Mouse (Mus musculus) urinary bladder, postnatal 10 days (tissue): Measurements from ENCODE around the gene 1110017D15Rik.
"Not testable (repeated sequence)": the region's sequence is repeated elsewhere in the genome, so short reads cannot be mapped to it uniquely, and the experiment has no call there.

ENCODE experiments used
- DNase-seq: peaks from one replicate; pipeline ENCODE4 v3.0.0; 2022; ENCODE audit warnings: low spot score

The 1110017D15Rik gene

DNA sequence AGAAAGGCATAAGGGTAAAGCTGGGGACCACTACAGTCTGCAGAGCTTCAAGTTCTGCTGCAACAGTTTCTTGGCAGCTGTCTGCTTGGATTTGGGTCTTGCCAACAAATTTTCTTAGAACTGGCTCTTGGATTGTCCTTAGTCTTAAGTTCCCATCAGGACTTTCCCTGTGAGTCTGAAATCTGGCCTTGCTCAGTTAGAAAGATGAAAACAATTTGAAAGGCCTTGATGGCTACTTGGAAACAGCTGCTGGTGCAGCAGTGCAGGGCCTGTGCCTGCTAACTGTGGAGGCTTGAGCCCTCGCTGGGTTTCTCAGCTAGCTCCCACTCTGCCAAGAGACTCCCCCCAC, 37.7 kb downstream of the 1110017D15Rik start:
- no peak for DNase-seq

DNA sequence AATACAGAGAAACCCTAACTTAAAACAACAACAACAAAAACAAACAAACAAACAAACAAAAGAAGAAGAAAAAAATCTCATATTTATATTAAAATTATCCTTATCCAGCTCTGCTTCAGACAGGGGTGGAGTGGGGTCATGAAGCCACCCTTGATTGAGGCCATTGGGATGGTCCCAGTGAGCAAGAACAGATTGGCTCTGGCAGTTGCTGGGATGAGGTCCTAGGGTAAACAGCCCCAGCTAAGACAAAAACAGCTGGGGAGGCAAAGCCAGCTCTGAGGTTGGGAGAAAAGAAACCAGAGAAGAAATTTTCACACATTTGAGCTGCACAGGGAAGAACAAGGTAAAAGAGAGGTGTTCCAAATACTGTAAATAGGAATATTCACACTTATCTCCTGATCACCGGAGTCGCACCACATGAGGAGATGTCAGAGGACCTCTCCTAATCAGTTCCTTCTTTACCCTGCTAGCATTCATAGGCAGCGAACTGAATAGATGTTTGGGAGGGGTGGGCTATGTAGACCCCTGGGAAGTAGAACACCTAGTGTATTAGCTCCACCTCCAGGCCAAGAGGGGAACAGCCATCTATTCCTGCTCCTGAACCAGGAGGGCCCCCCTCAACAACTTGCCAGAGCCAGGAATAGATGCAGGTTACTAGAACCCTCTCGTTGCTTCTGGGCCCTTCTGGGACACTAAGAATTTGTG, 38.2 kb downstream of the 1110017D15Rik start:
- no peak for DNase-seq

DNA sequence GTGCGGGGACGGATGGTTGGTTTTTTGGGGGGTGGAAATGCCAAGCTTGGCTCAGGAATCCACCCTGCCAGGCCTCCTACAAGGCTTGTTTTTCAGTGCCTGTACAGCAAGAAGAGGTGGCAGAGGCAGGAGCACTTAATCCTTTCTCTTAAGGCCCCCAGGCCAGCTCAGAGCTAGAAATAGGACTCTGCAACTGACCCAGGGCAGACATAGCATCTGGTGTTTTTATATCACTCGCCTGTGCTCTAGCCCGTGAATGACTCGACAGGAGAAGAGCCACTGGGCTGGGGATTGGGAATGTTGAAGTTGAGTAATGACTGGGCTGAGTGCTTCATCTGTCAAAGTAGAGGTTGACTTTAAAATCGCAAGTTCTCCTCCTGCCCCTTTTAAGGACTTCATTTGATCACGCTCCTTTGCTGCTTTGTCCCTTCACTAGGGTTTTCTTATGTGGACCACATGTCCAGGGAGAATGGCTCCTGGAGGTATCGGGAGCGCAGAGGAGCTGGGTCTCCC, 39.4 kb downstream of the 1110017D15Rik start:
- no peak for DNase-seq

DNA sequence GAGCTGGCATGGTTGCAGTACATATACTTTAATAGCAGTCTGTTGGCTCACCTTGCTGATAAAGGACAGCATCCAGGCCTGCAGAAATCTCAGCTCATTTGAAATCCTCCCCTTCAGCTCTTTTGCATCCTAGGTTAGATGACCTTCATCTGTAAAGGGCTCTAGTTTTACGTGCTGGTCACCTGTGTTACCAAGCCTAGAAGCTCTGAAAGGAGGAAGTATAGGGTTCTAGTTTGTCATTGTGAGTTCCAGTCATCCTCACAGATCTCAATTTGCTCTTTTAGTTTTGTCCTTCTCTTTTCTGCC, 45.8 kb downstream of the 1110017D15Rik start:
- no peak for DNase-seq

DNA sequence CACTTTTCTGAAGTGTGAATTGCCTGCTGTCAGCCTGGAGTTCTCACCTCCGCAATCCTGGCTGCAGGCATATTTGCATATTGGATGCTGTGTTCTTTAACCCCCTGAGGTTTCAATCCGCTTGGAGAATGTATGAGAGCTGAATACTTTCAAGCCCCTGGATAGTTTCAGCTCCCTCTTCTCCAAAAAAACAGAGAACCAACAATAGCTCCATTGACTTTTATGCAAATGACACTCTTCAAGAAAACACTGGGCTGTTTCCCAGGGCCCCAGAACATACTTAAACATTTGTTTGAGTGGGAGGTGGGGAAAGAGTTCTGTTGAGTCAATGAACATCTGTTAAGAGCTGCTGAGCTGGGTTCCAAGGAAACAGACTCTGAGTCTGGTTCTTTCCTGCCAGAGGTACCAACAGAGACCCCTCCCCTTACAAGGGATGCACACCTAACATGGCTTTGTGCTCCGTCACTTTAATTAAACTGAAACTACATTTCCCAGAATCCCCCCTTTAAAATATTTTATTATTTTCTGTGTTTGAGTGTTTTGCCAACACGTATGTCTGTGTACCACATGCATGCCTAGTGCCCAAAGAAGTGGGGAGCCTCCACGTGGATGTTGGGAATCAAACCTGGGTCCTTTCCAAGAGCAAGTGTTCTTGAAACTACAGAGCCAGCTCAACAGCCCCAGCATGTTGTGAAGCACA, 46.3 kb downstream of the 1110017D15Rik start:
- DNase-seq: no peak

DNA sequence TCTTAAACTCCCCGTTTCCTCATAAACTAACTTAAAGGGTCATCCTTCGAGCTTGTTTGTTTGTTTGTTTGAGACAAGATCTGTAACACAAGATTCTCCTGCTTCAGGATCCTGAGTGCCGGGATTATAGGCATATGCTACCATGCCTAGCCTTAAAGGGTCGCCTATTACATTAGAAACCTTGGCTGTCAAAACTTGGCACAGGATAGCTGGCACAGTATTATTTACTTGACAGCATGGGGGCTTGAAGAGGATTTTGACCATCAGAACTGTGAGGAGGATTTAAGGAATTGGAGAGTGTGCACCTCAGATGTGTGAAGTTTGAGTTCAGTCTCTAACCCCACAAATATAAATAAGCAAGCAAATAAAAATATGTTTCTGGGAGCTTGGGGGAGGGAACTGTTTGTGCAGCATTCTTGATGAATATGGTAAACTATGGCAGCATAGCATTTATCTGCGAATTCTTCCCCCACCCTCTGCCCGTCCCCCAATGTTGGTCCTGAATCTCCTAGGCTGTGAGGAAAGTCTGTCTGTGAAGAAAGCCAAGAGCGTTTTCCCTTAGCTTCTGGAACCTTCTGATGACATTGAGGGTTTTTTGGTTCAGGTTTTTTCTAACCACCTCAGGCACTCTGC, 47.0 kb downstream of the 1110017D15Rik start:
- no peak for DNase-seq

DNA sequence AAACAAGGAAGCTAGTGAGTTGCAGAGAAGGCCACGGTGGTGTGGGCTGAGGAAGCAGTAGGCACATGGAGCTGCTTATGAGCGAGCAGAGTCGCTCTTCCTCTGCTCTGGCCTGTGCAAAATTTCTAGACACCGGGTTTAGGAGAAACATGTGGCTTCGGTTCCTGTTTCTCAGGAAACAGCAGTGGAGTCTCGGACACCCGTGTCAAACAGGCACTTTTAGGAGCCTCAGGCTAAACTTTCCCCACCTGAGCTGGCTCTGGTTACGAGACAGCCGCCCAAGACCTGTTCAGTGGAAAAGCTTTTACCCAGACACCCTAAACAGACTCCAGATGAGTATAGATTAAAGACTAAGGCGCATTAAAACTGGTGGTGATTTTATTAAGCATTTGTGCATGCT, 47.9 kb downstream of the 1110017D15Rik start:
- no peak for DNase-seq

DNA sequence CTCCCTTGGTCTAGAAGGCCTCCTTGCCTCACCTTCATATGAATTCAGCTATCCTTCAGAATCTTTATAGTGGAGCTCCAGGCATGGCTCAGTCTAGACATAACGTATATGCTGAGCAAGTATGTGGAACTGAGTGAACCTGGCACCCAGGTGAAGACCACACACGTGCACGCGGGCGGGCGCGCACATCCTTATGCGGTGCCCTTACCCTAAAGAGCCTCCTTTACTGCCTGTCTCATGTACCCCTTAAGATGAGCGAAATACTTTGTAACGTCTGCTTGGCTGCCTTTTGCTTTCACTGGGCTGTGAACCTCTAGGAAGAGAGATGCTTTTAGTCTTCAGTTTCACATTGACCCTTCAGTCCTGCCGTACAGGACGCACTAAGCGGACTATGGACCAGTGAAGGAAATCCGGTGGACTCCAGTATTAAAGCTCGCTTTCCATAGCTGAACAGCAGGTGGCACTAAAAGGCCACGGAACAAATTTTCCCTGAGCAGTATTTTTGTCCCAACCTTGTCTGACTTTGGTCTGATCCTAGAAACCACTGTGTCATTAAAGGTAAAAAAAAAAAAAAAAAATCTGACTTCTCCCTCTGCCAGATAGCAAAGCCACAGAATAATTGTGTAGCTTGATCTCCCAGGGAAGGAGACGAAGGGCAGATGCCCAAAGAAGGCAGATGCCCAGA, 48.6 kb downstream of the 1110017D15Rik start:
- no peak for DNase-seq

DNA sequence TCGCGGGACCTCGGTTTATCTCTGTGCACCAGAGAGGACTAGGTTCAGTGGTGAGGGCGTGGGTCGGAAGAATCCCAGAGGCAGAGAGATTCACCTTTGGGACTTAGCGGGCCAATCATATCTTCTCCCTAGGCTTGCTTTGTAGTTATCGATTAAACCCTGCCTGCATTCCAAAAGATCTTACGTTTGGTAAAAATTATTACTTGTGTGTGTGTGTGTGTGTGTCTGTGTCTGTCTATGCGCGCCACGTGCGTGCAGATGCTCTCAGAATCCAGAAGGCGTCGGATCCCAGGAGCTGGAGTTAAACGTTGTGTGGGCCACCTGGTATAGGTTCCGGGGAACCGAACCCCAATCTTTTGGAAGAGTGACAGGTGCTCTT, 51.9 kb downstream of the 1110017D15Rik start:
- DNase-seq: no peak

DNA sequence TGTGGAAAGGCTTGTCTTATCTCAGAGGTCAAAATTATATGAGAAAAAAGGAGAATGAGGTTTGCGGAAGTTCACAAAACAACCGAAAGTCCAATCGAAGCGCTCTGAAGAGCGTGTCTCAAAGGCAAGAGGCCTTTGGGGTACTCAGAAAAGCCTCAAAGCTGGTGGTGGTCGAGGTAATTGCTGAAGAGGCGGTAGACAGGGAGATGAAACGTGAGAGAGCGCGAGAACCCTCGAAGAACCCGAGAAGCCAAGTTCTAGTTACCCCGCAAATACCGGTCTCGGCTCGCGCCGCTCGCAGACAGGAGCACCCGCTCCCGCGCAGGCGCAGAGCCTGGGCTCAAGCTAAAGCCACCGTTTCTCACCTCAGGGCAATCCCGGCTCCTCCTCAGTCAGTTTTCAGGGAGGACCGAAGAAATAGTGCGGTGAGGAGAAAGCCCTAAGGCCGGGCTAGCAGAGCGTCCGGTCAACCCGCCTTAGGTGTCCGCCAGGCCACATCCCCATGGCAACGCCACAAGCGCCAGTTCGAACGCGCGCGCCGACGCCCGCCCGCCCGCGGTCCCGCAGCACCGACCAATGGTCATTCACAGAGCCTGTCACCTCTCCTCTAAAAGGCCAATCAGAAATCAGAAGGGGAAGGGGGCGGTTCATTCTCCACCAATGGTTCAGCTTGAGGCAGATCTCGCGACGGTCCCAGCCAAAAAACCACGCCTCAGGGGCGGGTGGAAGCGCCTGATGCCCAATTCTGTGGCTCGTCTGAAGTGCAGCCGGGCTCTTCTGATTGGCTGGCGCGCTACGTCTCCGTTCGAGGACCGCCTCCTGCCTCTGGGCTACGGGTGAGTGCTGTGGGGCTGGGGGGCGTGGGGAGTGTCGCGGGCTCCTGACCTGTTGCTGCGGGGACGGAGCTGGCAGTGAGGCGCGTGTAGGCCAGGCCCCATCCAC, 52.5 kb downstream of the 1110017D15Rik start, which contains the start of the genes Kif24 and Nudt2:
Kif24 (minus strand) TSS at position 543 of the 942 bp plus-strand sequence.
Nudt2 (plus strand) TSS at position 807 of the 942 bp plus-strand sequence.
- DNase-seq: peak; percentile 89

DNA sequence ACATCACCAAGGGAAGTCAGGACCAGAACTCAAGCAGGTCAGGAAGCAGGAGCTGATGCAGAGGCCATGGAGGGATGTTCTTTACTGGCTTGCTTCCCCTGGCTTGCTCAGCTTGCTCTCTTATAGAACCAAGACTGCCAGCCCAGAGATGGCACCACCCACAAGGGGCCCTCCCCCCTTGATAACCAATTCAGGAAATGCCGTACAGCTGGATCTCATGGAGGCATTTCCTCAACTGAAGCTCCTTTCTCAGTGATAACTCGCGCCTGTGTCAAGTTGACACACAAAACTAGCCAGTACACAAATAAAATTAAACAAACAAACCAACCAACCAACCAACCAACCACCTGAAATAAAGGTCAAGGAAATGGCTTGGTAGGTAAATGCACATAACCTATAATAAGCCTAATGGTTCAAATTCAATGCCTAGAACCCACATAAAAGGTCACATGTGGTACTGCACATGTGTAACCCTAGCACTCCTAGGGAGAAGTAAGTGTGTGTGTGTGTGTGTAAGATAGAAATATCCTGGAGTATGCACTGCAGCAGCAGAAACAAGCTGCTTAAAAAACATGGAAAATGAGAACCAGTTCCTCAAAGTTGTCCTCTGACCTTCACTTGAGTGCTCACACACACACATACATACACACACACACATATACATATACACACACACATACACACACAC, 53.9 kb downstream of the 1110017D15Rik start:
- DNase-seq: not testable (repeated sequence)

DNA sequence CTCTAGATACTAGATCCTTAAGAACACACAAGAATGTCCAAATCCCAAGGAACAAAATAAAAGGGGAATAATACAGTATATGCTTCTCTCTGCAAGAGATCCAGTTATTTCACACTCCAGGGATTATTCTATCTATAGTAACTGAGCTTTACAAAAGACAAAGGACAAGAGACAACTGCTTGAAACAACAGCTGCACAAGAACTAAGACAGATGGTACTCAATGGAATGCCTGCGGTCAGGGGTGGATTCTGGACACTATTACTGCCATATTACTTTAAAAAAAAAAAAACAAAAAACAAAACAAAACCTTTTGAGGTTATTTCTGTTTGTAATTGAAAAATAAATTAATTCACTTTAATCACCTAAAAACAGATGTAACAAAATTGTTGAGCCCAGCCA, 56.4 kb downstream of the 1110017D15Rik start:
- DNase-seq: no peak
